Mouse (Mus musculus) adrenal gland, postnatal 14 days (tissue): ENCODE measurements around the gene Trmt10c. TPM values are rescaled to one million over a fixed set of nuclear protein-coding genes. Genes with fewer than 3 reads are reported as not detected.
"Not testable (repeated sequence)": the region's sequence is repeated elsewhere in the genome, so short reads cannot be mapped to it uniquely, and the experiment has no call there.

Experiments used
- DNase-seq: peaks from one replicate; pipeline ENCODE4 v3.0.0; 2021; ENCODE audit warnings: mixed read lengths
- microRNA-seq, 2 experiments: library from miRNA; unstranded; fragments of <30 nt; microRNA quantifications; one replicate each; pipeline ENCODE4 v1.2.0; 2021
- total RNA-seq: library from RNA; stranded (reverse); gene quantifications from 2 replicates; pipeline ENCODE4 v1.2.3, GENCODE M21; 2021

The Trmt10c gene
- total RNA-seq, 1 experiment from 2014 or later: 23.3 TPM

DNA sequence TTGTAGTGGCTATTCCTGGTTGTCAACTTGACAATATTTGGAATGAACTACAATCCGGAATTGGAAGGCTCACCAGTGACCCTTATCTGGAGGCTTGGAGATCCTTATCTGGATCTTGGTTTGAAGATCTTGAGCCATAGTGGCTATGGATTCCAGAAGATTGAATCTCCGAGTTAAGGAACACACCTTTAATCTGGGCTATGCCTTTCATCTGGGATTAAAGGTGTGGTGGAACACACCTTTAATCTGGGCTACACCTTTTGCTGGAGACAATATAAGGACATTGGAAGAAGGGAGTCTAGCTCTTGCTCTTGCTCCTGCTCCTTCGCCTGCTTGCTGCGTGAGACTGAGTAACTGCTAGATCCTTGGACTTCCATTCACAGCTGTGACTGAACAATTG, 10.4 kb upstream of the Trmt10c start, which contains the start of gene Senp7:
Gene Senp7 (plus strand): TSS at position 301 of the 400 bp plus-strand sequence.
- DNase-seq: not testable (repeated sequence)

DNA sequence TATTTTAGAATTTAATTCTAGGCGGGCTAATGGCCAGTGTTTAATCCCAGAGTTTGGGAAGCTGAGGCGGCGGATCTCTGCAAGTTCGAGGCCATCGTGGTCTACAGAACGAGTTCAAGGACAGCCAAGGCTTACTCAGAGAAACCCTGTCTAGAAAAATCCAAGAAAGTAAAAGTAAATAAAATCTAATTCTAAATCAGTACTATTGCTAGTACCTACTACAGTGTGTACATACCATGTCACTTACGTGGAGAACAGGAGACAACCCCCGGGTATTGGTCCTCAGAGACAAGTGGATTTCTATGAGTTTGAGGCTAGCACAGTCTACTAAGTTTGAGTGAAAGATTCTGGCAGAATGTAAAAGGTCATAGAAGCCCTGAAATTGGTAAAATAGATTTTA, 471 bp upstream of the Trmt10c start:
- DNase-seq: no peak

DNA sequence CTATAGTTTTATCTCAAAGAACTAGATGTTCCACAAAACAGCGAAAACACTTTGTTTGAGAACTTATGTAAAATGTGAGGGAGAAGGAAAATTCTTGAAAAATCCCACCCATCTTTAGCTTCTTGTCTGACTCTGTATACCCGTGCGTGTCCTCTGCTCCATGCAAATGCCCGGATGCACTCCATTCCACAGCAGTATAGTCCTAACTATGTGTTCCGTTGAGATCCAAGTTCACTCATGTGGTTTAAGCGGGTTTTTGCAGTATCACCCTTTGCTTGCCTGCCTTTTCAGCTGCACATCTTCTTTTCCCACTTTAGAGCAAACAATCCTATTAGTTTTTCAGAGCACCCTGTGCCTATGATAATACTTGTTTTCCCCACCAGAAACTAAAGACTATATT, 1.1 kb downstream of the Trmt10c start:
- DNase-seq: no peak

DNA sequence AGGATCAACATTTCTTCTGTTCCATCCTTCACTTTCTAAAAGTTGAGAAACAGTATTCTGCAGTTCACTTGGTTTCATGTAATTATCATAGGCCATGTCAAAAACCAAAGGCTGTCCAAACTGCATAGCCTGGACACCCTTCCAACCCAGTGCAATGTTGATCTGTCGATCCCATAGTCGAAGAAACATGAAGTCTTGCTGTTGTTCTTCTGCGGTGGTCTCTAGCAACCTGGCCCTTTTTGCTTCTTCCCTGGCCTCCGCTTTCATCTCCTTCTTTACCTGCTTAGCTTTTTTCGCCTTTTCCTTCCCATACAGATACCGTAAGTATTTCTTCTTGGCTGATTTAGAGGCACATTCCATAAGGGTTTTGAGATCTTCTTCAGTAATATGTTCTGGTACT, 3.1 kb downstream of the Trmt10c start:
- no peak for DNase-seq

DNA sequence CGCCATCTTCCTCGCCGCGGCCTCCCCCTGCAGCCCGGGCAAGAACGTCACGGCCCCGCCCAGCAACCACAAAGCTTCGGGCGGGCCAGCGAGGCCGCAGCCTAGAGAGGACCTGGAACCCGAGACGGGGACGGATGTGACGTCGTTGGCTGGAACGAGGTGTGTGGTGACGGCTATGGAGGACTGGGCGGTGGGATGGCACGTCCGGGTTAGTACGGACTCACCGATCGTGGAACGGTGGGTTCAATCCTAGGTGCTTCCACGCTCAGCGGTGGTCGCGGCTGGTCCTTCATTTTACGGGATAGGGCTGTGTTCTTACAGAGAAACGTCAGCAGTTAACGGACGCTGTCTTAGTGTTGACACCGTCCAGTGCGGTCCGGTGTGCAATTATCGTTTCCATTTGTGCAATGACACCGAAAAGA, 7.9 kb downstream of the Trmt10c start, which contains the start of gene Pcnp:
Gene Pcnp (minus strand): TSS at position 79 of the 422 bp plus-strand sequence.
- DNase-seq: peak; percentile 99

DNA sequence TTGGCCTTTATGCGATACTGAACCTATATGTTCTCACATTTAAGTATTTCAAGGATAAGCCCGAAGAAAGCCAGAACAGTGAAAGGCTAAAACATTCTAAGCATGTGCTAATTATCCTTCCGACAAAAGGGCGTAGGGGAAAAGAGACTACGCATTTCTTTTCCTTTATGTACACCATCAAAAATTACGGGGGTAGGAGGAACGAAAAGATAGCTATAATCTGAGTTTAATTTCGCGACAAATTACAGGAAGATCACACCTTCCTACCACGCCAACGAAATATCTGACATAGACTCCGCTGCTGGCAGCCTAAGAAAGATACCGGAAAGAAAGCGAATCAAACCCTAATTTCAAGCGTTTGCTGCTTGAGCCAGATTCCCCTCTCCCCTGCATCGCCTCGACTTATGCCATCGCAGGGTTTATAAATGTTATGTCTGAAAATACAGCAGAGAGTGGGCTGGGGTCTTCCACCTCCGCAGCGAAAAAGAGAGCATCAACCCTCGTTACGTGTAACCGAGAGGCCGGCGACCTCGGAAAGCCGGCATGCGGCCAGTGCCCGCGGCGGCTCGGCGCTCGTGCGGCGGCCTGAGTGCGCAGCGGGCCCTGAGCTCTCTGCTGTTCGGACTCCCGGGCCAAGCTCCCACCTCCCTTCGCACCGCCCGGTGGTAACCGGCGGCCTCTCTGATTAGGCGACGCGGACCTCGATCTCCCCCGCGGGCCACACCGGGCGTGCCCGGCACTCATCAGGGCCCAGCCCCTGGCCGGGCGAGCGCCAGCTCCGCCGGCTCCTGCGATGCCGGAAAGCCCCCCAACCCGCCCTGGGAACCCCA, 8.7 kb downstream of the Trmt10c start:
- peak; percentile 83 for DNase-seq

DNA sequence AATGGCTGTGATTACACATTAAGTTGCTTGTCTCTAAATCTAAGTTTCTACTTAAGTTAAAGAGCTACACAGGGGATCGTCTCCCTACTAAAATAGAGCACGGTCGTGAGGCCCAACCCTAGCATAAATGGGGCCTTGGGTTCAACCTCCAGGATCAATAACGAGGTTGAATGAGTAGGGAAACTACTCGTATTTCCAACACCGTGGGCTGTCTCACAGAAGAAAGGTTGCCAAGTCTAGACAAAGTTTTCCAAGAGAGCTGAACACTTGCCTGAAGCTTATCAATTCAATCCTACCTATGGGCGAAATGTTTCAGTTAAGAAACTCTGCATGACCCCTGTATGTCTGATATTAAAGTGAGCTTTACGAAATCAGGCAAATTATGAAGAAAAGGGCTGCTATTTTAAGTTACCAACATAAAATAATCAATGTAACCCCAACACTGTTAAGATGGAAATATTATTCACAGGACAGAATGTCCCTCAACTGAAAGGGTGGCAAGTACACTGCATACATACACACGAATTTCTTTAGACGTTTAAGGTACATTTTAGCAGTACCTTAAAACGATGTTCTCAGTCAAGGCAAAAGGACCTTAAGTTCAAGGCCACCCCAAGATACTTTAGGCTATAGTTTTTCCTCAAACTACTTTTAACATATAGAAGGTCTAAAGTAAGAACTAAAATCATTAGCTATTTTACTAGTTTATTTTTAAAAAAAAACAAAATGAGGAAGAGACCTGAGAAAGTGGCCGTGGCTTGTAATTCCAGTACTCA, 9.6 kb downstream of the Trmt10c start:
- no peak for DNase-seq

DNA sequence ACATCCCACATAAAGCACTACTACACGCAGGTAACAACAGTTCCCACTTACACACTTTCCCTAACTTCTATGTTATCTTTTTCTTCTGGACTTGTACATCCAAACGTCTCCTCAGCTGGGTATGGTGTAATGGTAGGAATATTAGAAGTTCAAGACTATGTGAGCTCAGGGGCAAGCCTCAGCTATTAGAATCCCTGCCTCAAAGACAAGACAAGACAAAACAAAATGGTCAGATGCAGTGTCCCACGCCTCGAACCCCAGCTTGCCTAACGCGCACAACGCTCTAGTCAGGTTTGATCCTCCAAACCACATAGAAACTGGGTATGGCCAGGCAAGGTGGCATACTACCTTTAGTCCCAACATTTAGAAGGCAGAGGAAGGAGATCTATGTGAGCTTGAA, 18.0 kb downstream of the Trmt10c start:
- DNase-seq: no peak

DNA sequence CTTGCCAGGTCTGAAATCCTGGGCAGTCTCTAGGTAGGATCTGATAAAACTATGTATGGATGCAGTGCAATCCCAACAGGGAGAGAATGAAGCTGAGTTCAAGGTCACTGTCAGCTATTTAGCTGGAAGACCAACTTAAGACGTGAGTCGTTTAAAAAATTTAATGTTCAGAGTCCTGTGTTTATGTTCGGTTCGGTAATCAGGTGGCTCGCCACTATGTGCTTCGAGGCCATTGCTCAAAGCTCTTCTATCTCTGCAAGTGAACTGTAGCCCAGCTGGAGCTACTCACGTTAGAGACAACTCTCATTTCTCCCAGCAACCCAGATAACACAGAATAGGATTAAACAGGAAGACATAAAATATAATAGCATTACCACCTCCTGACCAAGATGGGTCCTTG, 23.5 kb downstream of the Trmt10c start:
- no peak for DNase-seq

DNA sequence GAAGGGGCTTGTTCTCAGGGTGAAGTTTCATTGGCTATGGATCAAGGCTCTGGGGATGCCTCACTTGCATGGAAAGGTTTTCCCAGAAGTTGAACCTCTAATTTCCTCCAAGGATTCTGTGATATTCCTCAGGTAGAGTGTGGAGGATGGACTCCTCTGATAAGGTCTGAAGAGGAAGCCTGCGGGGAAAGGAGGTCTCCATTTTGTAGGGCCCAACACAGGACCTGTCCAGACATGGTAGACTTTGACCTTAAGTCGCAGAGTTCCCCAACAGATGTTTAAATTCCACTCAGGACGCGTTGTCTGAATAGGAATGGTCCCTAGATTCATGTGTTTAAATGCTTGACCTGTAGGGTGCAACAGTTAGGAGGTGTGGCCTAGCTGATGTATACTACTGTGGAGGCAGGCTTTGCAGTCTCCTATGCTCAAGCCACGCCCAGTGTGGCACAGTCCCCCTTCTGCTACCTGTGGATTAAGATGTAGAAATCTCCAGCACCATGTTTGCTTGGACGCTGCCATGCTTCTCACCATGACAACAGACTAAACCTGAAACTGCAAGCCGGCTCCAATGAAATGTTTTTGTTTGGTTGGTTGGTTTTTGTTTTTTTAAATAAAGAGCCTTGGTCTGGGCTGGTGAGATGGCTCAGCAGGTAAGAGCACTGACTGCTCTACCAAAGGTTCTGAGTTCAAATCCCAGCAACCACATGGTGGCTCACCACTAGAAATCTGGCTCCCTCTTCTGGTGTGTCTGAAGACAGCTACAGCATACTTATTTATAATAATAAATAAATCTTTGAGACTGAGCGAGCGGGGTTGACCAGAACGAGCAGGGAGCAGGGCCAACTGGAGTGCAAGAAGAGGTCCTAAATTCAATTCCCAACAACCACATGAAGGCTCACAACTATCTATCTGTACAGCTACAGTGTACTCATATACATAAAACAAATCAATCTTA, 24.6 kb downstream of the Trmt10c start:
- DNase-seq: no peak

DNA sequence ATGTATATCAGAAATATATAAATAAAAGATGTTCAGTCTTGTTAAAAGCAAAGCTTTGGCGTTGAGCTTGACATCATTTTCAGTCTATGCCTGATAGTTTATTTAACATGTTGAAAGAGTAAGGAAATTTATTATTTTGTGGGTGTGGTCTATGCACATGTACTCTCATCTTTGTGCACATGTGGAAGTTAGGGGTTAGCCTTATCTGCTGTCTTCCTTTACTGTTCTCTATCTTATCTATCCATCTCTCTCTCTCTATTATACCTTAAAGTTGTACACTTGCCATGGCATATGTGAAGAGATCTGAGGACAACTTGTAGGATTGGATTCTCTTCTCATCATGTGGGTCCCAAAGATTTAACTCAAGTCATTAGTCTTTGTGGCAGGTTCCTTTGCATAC, 28.8 kb downstream of the Trmt10c start:
- no peak for DNase-seq

DNA sequence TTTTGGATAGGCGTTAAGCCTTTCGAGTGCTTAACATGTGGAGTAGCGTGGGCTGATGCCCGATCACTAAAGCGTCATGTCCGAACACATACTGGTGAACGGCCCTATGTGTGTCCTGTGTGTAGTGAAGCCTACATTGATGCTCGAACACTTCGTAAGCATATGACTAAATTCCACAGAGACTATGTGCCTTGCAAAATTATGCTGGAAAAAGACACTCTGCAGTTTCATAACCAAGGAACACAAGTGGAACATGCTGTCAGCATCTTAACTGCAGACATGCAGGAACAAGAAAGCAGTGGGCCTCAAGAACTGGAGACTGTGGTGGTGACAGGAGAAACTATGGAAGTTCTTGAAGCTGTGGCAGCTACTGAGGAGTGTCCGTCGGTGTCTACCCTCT, 30.8 kb downstream of the Trmt10c start:
- DNase-seq: no peak

DNA sequence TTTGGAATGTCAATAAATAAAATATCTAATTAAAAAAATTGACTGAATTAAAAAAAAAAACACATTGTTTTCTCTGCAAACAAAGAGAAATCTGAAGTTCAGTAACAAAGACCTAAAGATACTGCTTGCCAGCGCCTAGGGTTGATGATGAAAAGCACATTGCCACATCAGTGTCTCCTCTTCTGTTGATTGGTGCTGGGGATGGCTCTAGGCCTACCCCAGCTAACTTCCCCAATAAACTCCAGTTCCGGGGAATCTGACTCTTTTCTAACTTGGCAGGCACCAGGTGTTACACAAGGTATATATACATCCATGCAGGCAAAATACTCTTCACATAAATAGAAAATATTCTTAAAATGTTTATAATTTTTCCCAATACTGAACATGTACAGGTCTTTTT, 43.4 kb downstream of the Trmt10c start:
- no peak for DNase-seq

DNA sequence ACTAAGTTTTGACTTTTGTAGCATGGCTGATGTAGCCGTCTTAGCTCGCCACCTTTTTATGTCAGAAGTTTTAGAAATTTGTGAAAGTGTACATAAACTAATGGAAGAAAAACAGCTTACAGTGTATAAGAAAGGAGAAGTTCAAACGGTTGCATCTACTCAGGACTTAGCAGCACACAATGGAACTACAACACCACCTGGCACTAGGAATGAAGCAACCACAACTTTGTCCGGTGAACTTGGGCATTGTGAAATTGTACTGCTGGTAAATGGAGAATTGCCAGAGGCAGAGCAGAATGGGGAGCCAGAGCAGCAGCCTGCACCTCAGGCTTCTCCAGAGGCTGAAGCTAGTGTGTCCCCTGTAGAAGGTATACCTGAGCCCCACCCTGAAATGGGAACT, 47.3 kb downstream of the Trmt10c start:
- DNase-seq: no peak

DNA sequence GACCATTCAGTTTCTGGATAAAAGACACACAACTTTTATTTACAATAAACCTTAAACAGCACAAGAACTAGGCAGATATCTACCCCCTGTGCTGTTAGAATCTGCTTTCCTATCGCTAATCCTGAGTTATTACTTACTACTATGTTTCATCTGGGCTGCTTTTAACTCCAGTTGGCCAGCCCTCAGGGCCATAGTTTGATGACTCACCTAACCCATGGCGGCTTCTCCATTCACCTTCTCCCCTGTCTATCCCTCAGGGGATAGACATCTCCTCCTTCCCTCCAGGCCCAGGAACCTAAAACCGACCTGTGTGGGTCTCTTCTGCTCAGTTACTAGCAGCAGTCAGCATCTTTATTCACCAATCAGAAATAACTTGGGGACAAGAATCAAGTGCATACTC, 51.6 kb downstream of the Trmt10c start:
- DNase-seq: peak; percentile 31

Small RNA genes lying within 50 kb of the gene (microRNA-seq; reads per million reads assigned to microRNA genes)
- gene Gm24047: 0 reads per million in 2 experiments

Other genes starting within 250 kb of the Trmt10c start
- gene Nfkbiz, start 198.9 kb downstream of the Trmt10c start, total RNA-seq: 8.6 and 9.9 TPM in 2 replicates
- gene Nxpe3, start 142.5 kb downstream of the Trmt10c start, total RNA-seq: 1.6 and 2.6 TPM in 2 replicates
- gene Cep97, start 103.0 kb downstream of the Trmt10c start, total RNA-seq: 8.4 and 11.1 TPM in 2 replicates
- gene Rpl24, start 71.5 kb downstream of the Trmt10c start, total RNA-seq: 762 and 869 TPM in 2 replicates
- 19.4 and 19.9 TPM in 2 replicates for gene Zbtb11, start 63.9 kb downstream of the Trmt10c start, total RNA-seq
- gene Pcnp, start 8.1 kb downstream of the Trmt10c start, total RNA-seq: 89.7 and 90.7 TPM in 2 replicates
- gene Senp7, start 10.5 kb upstream of the Trmt10c start, total RNA-seq: 22.5 and 25.9 TPM in 2 replicates
- 0.37 and 0.41 TPM in 2 replicates for gene Impg2, start 166.5 kb upstream of the Trmt10c start, total RNA-seq